Mouse (Mus musculus): ENCODE results near the gene E130308A19Rik.

The E130308A19Rik gene

GRCm38 (mm10) chr4:59684306-59684705 is 58.3 kb downstream of the E130308A19Rik start:
- no peak for DNase-seq

GRCm38 (mm10) chr4:59686716-59687115 is 60.7 kb downstream of the E130308A19Rik start:
- DNase-seq: no peak

GRCm38 (mm10) chr4:59689055-59689454 is 63.0 kb downstream of the E130308A19Rik start:
- no peak for DNase-seq

- DNase-seq: no peak
Observed at GRCm38 (mm10) chr4:59690145-59690544, 64.1 kb downstream of the E130308A19Rik start.

- DNase-seq: no peak
Observed at GRCm38 (mm10) chr4:59696846-59697245, 70.8 kb downstream of the E130308A19Rik start.

- DNase-seq: no peak
Observed at GRCm38 (mm10) chr4:59697869-59698268, 71.9 kb downstream of the E130308A19Rik start.

GRCm38 (mm10) chr4:59699014-59699792 is 73.2 kb downstream of the E130308A19Rik start:
- no peak for DNase-seq

- no peak for DNase-seq
Observed at GRCm38 (mm10) chr4:59709321-59709720, 83.3 kb downstream of the E130308A19Rik start.

- no peak for DNase-seq
Observed at GRCm38 (mm10) chr4:59710736-59711389, 84.9 kb downstream of the E130308A19Rik start.

GRCm38 (mm10) chr4:59712451-59712850 is 86.4 kb downstream of the E130308A19Rik start:
- DNase-seq: no peak

- no peak for DNase-seq
Observed at GRCm38 (mm10) chr4:59712955-59713354, 86.9 kb downstream of the E130308A19Rik start.

- no peak for DNase-seq
Observed at GRCm38 (mm10) chr4:59714472-59714871, 88.5 kb downstream of the E130308A19Rik start.

- DNase-seq: no peak
Observed at GRCm38 (mm10) chr4:59714926-59715325, 88.9 kb downstream of the E130308A19Rik start.

GRCm38 (mm10) chr4:59715531-59715930 is 89.5 kb downstream of the E130308A19Rik start:
- DNase-seq: no peak

GRCm38 (mm10) chr4:59717349-59717748 is 91.3 kb downstream of the E130308A19Rik start:
- DNase-seq: no peak

- no peak for DNase-seq
Observed at GRCm38 (mm10) chr4:59718542-59718941, 92.5 kb downstream of the E130308A19Rik start.

GRCm38 (mm10) chr4:59719481-59720355 is 93.7 kb downstream of the E130308A19Rik start:
- no peak for DNase-seq

GRCm38 (mm10) chr4:59721811-59722210 is 95.8 kb downstream of the E130308A19Rik start:
- peak in 1 of 2 experiments; percentile 17 for DNase-seq

GRCm38 (mm10) chr4:59725579-59725978 is 99.6 kb downstream of the E130308A19Rik start:
- DNase-seq: no peak

- peak; percentile 39 to 61 for DNase-seq
Observed at GRCm38 (mm10) chr4:59726501-59726900, 100.5 kb downstream of the E130308A19Rik start.

GRCm38 (mm10) chr4:59727187-59727877 is 101.3 kb downstream of the E130308A19Rik start:
- DNase-seq: no peak

GRCm38 (mm10) chr4:59727878-59728261 is 101.9 kb downstream of the E130308A19Rik start:
- DNase-seq: peak; percentile 49 to 55
